Mouse (Mus musculus): ENCODE data around the gene Cyp2j12.
"Not testable (repeated sequence)": the region's sequence is repeated elsewhere in the genome, so short reads cannot be mapped to it uniquely, and the experiment has no call there.

Gene Cyp2j12

DNA sequence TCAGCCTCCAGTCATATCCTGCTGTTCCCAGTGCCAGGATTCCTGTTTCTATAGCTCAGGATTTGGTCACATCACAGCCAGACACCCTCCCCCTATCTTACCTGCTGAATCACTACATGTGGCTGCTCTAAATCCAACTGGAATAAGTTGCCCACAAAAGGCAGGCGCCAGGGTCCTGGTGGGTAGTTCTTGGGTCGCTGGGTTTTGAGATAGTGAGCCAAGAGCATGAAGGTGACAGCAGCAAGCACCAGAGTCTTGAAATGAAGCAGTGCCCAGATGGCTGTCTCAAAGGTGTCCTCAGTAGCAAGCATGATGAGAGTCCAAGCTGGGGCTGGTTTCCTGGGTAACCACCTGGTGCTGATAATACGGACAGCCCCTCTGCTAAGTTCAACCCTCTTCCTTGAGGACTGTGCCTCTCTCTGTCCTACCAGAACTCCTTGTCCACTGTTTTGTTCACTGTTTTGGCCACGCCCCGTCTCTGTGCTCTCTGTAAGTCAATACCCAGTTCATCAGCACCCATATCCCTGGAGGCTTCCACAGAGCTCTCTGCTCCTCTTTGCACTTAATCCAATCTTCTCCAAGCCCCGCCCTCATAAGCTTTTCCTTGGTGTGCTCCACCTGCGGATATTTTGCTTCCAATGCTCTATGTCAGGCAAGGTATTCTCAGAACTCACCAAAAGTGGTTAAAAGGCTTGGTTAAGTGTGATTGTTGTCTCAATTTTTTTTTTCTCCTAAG lies at the start of gene Cyp2j12:
Gene Cyp2j12 (minus strand): TSS at position 421 of the 736 bp plus-strand sequence.
- DNase-seq (ENCODE audit: low read depth, low spot score): no peak

- not testable (repeated sequence) for DNase-seq (ENCODE audit: low read depth, low spot score)
These were observed 48.4 kb upstream of the Cyp2j12 start for GRCm38 (mm10) chr4:96189321-96189720.

- not testable (repeated sequence) for DNase-seq (ENCODE audit: low read depth, low spot score)
These were observed 47.7 kb upstream of the Cyp2j12 start for GRCm38 (mm10) chr4:96188671-96189070.

GRCm38 (mm10) chr4:96188146-96188545 lies 47.2 kb upstream of the Cyp2j12 start:
- not testable (repeated sequence) for DNase-seq (ENCODE audit: low read depth, low spot score)

DNA sequence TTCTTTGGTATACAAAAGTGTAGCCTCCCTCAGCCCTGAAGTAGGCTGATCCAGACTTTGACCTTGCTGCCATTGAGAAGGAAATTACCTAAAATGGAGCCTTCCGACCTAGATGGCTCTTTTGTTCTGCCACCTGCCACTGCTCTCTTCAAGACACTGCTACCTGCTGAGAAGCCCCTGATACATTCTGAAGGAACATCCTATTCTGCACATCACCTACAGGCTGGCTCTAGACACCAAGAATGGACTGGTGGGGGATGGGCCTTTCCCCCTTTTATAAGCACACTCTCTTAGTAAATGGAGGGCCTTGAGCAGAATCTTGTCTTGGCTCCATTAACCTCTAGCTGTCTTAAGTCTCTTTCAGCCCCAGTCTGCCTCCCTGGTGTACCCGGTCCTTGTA lies 43.8 kb upstream of the Cyp2j12 start:
- DNase-seq (ENCODE audit: low read depth, low spot score): not testable (repeated sequence)

GRCm38 (mm10) chr4:96162839-96163238 lies 21.9 kb upstream of the Cyp2j12 start:
- no peak for DNase-seq (ENCODE audit: low read depth, low spot score)

- DNase-seq (ENCODE audit: low read depth, low spot score): no peak
These were observed 20.6 kb upstream of the Cyp2j12 start for GRCm38 (mm10) chr4:96161575-96161974.

GRCm38 (mm10) chr4:96139226-96139625 lies 1.7 kb downstream of the Cyp2j12 start:
- no peak for DNase-seq (ENCODE audit: low read depth, low spot score)

DNA sequence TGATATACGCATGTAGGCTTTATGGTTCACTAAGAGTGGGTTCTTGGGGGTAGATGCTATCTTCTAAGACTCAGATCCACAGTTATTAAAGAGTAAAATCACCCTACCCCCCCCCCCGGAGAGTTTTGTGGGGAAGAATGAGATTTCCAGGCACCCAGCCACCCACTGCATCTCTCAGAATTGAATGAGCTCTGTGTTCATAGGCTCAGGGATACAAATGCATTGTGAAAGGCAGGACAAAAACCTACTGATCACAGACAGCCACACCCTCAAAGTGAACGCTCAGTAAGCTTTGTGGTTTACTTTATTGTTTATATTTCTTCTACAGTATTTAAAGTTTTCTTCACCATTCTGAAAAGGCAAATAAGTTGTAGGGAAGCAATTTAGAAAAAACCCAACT lies 6.7 kb downstream of the Cyp2j12 start:
- no peak for DNase-seq (ENCODE audit: low read depth, low spot score)

DNA sequence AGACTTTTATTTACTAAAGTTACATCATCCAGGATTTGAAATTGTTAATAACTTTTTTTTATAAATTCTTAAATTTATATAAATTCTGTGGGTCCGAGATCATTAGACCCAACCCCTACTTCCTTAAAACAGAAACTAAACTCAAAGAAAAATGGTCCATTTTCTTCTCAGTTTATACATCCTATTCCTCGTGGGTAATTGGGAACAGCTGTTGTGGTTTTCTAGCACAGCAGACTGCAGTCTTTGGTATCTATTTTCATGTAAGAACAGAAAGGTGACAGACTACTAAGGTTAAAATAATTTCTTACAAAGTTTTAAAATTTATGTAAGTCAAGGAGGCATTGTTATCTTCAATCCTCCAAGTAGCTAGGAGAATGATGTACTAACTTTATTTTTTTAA lies 44.1 kb downstream of the Cyp2j12 start:
- DNase-seq (ENCODE audit: low read depth, low spot score): no peak

- no peak for DNase-seq (ENCODE audit: low read depth, low spot score)
These were observed 49.1 kb downstream of the Cyp2j12 start for GRCm38 (mm10) chr4:96091869-96092268.

GRCm38 (mm10) chr4:96089356-96090048 lies 51.5 kb downstream of the Cyp2j12 start:
- not testable (repeated sequence) for DNase-seq (ENCODE audit: low read depth, low spot score)

DNA sequence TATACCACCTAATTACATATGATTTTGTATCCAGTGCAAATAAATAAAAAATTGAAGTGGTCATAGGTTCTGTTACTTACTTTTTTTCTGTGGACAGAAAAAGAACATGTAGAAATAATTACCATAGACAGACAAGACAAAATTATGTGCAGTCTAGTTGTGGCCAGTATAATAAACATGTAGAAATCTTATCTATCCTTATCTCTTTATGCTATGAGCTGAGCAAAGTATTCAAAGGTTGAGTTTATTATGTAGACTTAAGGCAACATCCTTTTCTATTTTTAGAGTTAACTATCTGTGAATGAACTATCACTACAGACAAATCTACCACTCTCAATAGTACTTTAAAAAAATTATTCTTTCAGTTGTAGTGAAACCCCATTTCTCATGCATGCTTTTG lies 62.6 kb downstream of the Cyp2j12 start:
- no peak for DNase-seq (ENCODE audit: low read depth, low spot score)

GRCm38 (mm10) chr4:96077261-96078125 lies 63.5 kb downstream of the Cyp2j12 start, which contains the start of gene Cyp2j13:
Cyp2j13 (minus strand) TSS chr4:96077546.
- no peak for DNase-seq (ENCODE audit: low read depth, low spot score)

DNA sequence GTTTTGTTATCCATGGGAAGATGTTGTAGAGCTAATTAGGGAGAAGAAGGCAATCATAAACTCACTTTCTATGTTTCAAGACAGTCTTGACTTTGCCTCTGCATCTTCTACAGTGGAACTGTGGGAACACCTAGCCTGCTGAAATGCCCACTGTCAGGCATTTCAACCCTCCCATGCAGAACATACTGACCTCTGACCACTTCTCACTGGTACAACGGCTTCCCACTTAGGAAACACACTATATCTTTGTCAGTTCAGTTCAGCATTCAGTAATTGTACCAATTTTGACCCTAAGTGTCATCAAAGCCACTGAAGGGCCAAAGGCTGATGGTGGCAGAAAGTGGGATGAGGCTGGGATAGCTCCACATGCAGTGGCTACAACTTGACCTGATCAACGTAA lies 78.9 kb downstream of the Cyp2j12 start:
- DNase-seq (ENCODE audit: low read depth, low spot score): no peak

- no peak for DNase-seq (ENCODE audit: low read depth, low spot score)
These were observed 80.8 kb downstream of the Cyp2j12 start for GRCm38 (mm10) chr4:96060106-96060505.

Measured in c-Kit-negative CD71-positive TER-119-positive erythroid progenitor cells, embryonic 14.5 days (primary cell).